Mouse (Mus musculus) testis, adult 2 months (tissue): ENCODE measurements at regions not wholly inside any gene's neighbourhood (a gene's known extent, or its start where the extent isn't known, plus 50 kb on each side); places are given as distances from the start of the nearest gene placed in this dataset.

Experiments used
- CTCF ChIP-seq: fragments of 200-500 bp; IDR thresholded peaks from 2 replicates; pipeline ENCODE4 v1.5.1; 2012; ENCODE audit warnings: low read depth, mild to moderate bottlenecking, inconsistent platforms, low read length, moderate library complexity; ENCODE audit not compliant: control insufficient read depth, insufficient read depth, insufficient replicate concordance
- POLR2A ChIP-seq: fragments of 200-500 bp; IDR thresholded peaks from 2 replicates; pipeline ENCODE4 v1.6.1; 2012; ENCODE audit warnings: low read depth, mild to moderate bottlenecking, inconsistent platforms, low read length, moderate library complexity; ENCODE audit not compliant: control insufficient read depth

DNA sequence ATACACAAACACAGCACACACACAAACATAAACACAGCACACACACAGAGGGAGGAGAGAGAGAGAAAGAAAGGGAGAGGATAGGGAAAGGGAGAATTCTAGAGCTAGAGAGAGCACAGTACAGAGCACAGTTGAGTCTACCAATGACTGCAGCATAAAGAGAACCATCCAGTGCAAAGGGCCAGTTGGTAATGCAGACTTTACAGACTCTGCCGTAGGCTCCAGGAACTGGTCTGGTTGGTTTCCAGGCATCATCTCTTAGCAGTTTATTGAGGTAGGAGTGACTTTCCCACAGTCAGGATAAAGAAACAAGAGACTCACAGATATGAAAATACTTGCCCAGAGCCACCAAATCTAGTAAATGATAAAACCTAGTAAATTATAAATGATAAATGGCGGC is 208.5 kb downstream of the Tgfb2 start:
- TF ChIP-seq CTCF: no peak
- TF ChIP-seq POLR2A: no peak
